Mouse (Mus musculus) thymus, adult 2 months (tissue): Measurements from ENCODE around the gene 4930486L24Rik.

Experiments
- CTCF ChIP-seq: fragments of 200-500 bp; IDR thresholded peaks from 2 replicates; pipeline ENCODE4 v1.5.1; 2012; ENCODE audit warnings: mild to moderate bottlenecking, control low read depth, low read length, moderate library complexity, borderline replicate concordance; ENCODE audit not compliant: control insufficient read depth, poor library complexity, insufficient read depth; ENCODE audit errors: extremely low read depth
- POLR2A ChIP-seq: fragments of 200-500 bp; IDR thresholded peaks from 2 replicates; pipeline ENCODE4 v1.6.1; 2012; ENCODE audit warnings: mild to moderate bottlenecking, low read length, control low read depth, moderate library complexity; ENCODE audit not compliant: control insufficient read depth, poor library complexity, insufficient read depth; ENCODE audit errors: extremely low read depth

- no peak for TF ChIP-seq CTCF
- TF ChIP-seq POLR2A, result no peak
These were observed 44.8 kb downstream of the 4930486L24Rik start for GRCm38 (mm10) chr13:60819469-60819868.
